8 mouse cellular contexts compared by ENCODE assay signal in genomic region chr13:62623577-62624276, GRCm38 (mm10). TPM values are rescaled to one million over a fixed set of nuclear protein-coding genes. Genes with fewer than 3 reads are reported as not detected.
DNase-seq lines count a peak whose midpoint lies in the region; ATAC-seq and TF ChIP-seq lines count a peak whose summit lies in the region.
"Not testable (repeated sequence)": the region's sequence is repeated elsewhere in the genome, so short reads cannot be mapped to it uniquely, and the experiment has no call there.

6720489N17Rik (minus strand) TSS chr13:62624182.

- not testable (repeated sequence) for TF ChIP-seq POLR2A in myocyte (IDR thresholded peaks at IDR 0.05; ENCODE audit: insufficient read length, low read depth)

- not testable (repeated sequence) for TF ChIP-seq CTCF in kidney, postnatal 0 days (IDR thresholded peaks at IDR 0.05; ENCODE audit: low read depth)

- H3K4me3 ChIP-seq in heart, embryonic 13.5 days, result peak within 1 kb of the TSS; percentile 61
- H3K4me3 ChIP-seq in kidney, postnatal 0 days (replicated peaks; ENCODE audit: low read depth, low read length), result peak within 1 kb of the TSS; percentile 26
- peak within 1 kb of the TSS; percentile 54 for H3K4me3 ChIP-seq in liver, embryonic 11.5 days (ENCODE audit: low read depth, low read length)
- peak within 1 kb of the TSS; percentile 14 for H3K4me3 ChIP-seq in myocyte

- peak within 1 kb of the TSS; percentile 68 for H3K4me2 ChIP-seq in heart, embryonic 13.5 days
- H3K4me2 ChIP-seq in kidney, postnatal 0 days (ENCODE audit: low read length), result peak within 1 kb of the TSS; percentile 42
- H3K4me2 ChIP-seq in liver, embryonic 11.5 days, result peak within 1 kb of the TSS; percentile 65
- peak within 1 kb of the TSS; percentile 52 for H3K4me2 ChIP-seq in myocyte (ENCODE audit: low read depth)

- peak; percentile 52 to 66 for DNase-seq in CD8-positive naive resting alpha-beta T cell, adult 2 months (ENCODE audit: low read depth in 2 of 2, low spot score in 2 of 2)
- peak; percentile 66 for DNase-seq in c-Kit-positive CD71-negative TER-119-negative erythroid progenitor cells, embryonic 14.5 days (ENCODE audit: low read depth)
- peak; percentile 62 for DNase-seq in fibroblast of lung, adult 2 months (ENCODE audit: low read depth)
- peak; percentile 90 for DNase-seq in kidney, postnatal 0 days (ENCODE audit: low spot score)
- peak; percentile 74 for DNase-seq in liver, embryonic 11.5 days (ENCODE audit: low spot score)
- peak; percentile 79 to 84 for DNase-seq in spleen, postnatal 4 days (ENCODE audit: low spot score in 2 of 2)

- 0 out of 2 replicates have a peak within 1 kb of the TSS, but pooled peaks have one; percentile 48 for H3K27ac ChIP-seq in heart, embryonic 13.5 days (replicated peaks)
- H3K27ac ChIP-seq in kidney, postnatal 0 days; liver, embryonic 11.5 days (ENCODE audit: low read depth, low read length): not testable (repeated sequence)

- H3K9ac ChIP-seq in heart, embryonic 13.5 days, result peak within 1 kb of the TSS; percentile 81
- peak within 1 kb of the TSS; percentile 25; the same call in 1 of the 2 replicates for H3K9ac ChIP-seq in kidney, postnatal 0 days (ENCODE audit: low read depth, low read length)
- H3K9ac ChIP-seq in liver, embryonic 11.5 days (ENCODE audit: low read depth, low read length), result peak within 1 kb of the TSS; percentile 51

- not testable (repeated sequence) for H3K4me1 ChIP-seq in heart, embryonic 13.5 days; kidney, postnatal 0 days (replicated peaks; ENCODE audit: insufficient read depth, low read length); liver, embryonic 11.5 days (replicated peaks; ENCODE audit: control insufficient read depth, insufficient read depth, low read length)

- H3ac ChIP-seq in myocyte (ENCODE audit: control insufficient read depth, insufficient read length), result not testable (repeated sequence)

- peak; percentile 92 for ATAC-seq in heart, embryonic 13.5 days (ENCODE audit: extremely low read depth, insufficient number of reproducible peaks, low FRiP score, low TSS enrichment)
- ATAC-seq in kidney, postnatal 0 days (replicated peaks; ENCODE audit: low FRiP score, low read depth), result peak; percentile 100
- ATAC-seq in liver, embryonic 11.5 days (replicated peaks; ENCODE audit: low FRiP score), result peak; percentile 100

- H3K36me3 ChIP-seq in heart, embryonic 13.5 days; kidney, postnatal 0 days (ENCODE audit: insufficient read depth, low read length); liver, embryonic 11.5 days (ENCODE audit: control insufficient read depth, insufficient read depth, low read length); myocyte (ENCODE audit: control insufficient read depth, insufficient read depth): not testable (repeated sequence)

- not testable (repeated sequence) for H3K79me2 ChIP-seq in myocyte (ENCODE audit: control insufficient read depth, insufficient read depth)

- WGBS in heart, embryonic 13.5 days, result 1% methylated on average over 15 of the region's 15 CpGs
- under 1% methylated on average over 15 of the region's 15 CpGs for WGBS in kidney, postnatal 0 days
- under 1% methylated on average over 15 of the region's 15 CpGs for WGBS in liver, embryonic 11.5 days

- not testable (repeated sequence) for H3K9me3 ChIP-seq in heart, embryonic 13.5 days; kidney, postnatal 0 days (replicated peaks; ENCODE audit: low read length); liver, embryonic 11.5 days (ENCODE audit: control insufficient read depth, low read length)

- H3K27me3 ChIP-seq in heart, embryonic 13.5 days (replicated peaks); kidney, postnatal 0 days (ENCODE audit: insufficient read depth, low read length); liver, embryonic 11.5 days (replicated peaks; ENCODE audit: control insufficient read depth, insufficient read depth, low read length); myocyte (ENCODE audit: control insufficient read depth, insufficient read depth, insufficient read length): not testable (repeated sequence)

RNA-seq across cellular contexts. Expression of gene 6720489N17Rik, which starts in this region (rescaled TPM):
- polyA plus RNA-seq in heart, embryonic 13.5 days (2015; fragmentation: Nextera tagmentation; extraction: Ambion mirVana), result 6.4 and 7.4 TPM in 2 replicates
- 6.7 and 11.1 TPM in 2 replicates for polyA plus RNA-seq in kidney, postnatal 0 days (2015; fragmentation: Nextera tagmentation; extraction: Ambion mirVana)
- polyA plus RNA-seq in liver, embryonic 11.5 days (2014; fragmentation: Nextera tagmentation; extraction: Ambion mirVana), result 7.9 and 8.1 TPM in 2 replicates
- polyA plus RNA-seq in myocyte (2012; fragmentation: generic; extraction: Trizol), result 0.19 TPM

Comparison
In these comparisons a context has a peak if more than half of its experiments do, and no peak if none do; other contexts are left out.
1. H3K9ac ChIP-seq: peak in every context shown above with its lines; median percentile 81 in heart, embryonic 13.5 days; 51 in liver, embryonic 11.5 days; 25 in kidney, postnatal 0 days.